Mouse (Mus musculus) yolk sac, embryonic 10.5 days (tissue): ENCODE measurements at regions not wholly inside any gene's neighbourhood (a gene's known extent, or its start where the extent isn't known, plus 50 kb on each side); places are given as distances from the start of the nearest gene placed in this dataset.

ENCODE experiments used
- DNase-seq: peaks from one replicate; pipeline ENCODE4 v3.0.0-alpha.2; 2017; ENCODE audit warnings: low spot score

DNA sequence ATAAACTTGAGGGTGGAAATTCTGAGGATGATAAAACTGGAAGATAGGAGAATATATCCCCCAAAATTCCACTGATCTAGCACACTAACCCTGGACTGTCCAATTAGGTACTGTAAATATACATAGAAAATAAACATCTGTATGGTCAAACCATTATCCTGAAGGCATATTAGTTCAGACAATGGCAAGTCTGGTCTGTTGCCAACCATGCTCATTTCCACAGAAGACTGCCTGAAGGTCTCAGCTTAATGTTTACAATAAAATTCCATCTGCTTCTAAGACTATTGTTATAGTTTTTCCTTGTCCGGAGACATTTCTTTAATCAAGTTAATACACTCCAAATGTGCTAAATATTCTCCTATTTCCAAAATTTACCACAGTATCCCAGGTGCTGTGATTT is 441.2 kb downstream of the Sorl1 start:
- no peak for DNase-seq

DNA sequence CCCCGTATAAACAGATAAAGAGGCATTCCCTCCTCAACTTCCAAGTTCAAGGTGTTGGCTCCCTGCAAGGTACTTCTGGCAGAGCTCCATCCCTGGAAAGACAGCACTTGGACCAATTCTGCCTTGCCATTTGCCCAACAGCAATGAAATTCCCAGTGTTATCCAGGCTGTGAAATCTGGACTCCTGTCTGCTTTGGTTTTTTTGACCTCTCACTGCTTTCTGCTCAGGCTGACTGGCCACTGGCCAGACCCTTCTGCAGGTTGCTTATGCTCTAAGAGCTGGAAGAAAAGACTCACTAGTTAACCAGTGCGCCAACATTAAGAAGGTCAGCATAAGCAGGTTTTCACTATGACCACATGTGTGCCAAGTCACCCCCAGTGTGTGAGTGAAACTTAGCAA is 448.4 kb downstream of the Sorl1 start:
- DNase-seq: no peak

GRCm38 (mm10) chr9:41672958-41673357 is 451.1 kb downstream of the Sorl1 start:
- no peak for DNase-seq

DNA sequence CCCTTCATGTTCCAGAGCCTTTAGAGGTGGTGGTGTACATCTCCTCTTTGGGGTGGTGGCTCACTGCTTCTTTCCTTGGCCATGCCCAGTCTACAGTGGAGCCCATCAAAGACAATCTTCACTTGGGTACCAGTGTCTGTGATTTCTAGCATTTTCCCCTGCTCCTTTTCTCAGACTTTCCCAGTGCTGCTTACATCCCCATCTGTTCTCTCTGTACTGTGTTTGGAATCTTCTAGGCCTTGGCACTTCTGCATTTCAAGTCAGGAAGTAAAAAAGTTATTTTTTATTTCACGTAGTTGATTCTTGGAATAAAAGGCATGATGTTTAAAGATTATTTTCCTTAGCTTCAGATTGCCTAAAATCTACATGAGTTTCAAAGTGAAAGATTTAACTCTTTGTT is 455.4 kb downstream of the Sorl1 start:
- DNase-seq: no peak

- no peak for DNase-seq
These were observed 459.0 kb downstream of the Sorl1 start for GRCm38 (mm10) chr9:41665000-41665685.

- DNase-seq: no peak
These were observed 463.5 kb downstream of the Sorl1 start for GRCm38 (mm10) chr9:41660576-41660975.

GRCm38 (mm10) chr9:41660011-41660410 is 464.1 kb downstream of the Sorl1 start:
- peak; percentile 6 for DNase-seq

- no peak for DNase-seq
These were observed 470.2 kb upstream of the Ubash3b start for GRCm38 (mm10) chr9:41631564-41632205.

- DNase-seq: no peak
These were observed 459.8 kb upstream of the Ubash3b start for GRCm38 (mm10) chr9:41621341-41621740.

DNA sequence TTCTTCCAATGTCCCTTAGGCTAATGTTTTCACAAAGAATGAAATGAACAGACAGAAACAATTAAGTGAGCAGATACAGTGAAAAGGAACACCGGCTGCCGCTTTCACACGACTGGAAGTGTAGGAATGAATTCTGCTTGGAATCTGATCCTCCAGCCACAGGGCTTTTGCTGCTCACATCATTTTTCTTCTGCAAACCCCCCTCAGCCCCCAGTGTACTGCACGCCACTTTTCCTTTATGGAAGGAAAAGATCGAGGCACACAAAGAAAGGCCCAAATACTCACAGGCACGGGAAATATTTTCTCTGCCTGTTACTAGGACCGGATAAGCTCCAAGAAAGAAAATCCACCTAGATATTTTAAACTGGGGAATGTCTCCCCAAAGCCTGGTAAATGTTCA is 452.5 kb upstream of the Ubash3b start:
- DNase-seq: no peak

- DNase-seq: no peak
These were observed 451.5 kb upstream of the Ubash3b start for GRCm38 (mm10) chr9:41612802-41613550.

GRCm38 (mm10) chr9:41612452-41612795 is 450.9 kb upstream of the Ubash3b start:
- DNase-seq: peak; percentile 11

GRCm38 (mm10) chr9:41611534-41612451 is 450.3 kb upstream of the Ubash3b start:
- peak; percentile 21 for DNase-seq

DNA sequence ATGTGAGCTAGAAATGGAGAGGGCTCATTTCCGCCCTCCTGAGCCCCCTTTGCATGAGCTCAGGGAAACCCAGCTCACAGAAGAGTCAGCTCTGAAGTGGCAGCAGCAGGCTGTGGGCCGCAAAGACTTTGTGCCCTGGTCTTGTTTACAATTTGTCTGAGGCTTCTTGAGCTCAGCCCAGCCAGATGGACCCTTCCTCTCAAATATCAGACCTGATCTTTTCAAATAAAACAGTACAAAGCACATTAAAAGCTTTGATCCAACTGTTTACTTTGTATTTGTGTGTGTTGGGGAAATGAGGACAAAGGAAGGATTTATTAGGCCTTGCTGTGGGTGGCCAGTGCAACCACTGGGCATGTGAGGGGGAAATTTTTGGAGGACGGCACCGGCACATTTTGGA is 448.9 kb upstream of the Ubash3b start:
- no peak for DNase-seq

DNA sequence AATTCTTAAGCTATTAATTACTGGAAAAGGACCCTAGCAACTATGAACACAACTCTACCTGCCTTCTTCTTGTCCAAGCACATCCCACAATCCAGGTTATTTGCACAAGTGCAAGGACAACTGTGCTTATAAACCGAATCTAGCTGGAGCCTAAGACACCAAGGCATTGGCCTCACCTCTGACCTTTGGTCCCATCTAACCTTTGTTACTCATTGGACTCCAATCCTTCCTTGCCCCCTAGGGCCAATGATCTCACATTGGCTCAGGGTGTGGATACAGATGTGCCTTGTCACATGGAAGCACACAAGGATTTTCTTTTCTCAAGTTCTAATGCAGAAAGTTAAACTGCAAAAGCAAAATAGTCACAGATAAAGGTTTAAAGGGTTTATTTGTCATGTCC is 444.6 kb upstream of the Ubash3b start:
- DNase-seq: no peak

- no peak for DNase-seq
These were observed 443.4 kb upstream of the Ubash3b start for GRCm38 (mm10) chr9:41604916-41605315.

DNA sequence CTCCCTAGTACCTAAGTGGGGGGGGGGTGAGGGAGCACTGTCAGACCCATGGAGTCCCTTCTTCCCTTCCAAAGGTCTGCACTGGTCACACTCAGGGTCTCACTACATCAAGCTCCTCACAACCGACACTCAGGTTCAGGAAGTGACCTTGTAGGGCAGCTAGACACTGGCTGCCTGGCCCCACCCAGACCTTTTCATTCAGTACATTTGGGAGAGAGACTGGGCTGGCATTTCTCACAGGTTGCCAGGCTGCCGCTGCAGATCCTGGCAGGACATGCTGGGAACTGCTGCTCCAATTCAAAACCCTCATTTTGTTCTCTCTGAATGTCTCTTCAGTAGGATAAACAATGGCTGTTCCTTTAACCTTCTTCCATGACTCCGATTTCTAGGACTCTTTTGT is 439.3 kb upstream of the Ubash3b start:
- no peak for DNase-seq

DNA sequence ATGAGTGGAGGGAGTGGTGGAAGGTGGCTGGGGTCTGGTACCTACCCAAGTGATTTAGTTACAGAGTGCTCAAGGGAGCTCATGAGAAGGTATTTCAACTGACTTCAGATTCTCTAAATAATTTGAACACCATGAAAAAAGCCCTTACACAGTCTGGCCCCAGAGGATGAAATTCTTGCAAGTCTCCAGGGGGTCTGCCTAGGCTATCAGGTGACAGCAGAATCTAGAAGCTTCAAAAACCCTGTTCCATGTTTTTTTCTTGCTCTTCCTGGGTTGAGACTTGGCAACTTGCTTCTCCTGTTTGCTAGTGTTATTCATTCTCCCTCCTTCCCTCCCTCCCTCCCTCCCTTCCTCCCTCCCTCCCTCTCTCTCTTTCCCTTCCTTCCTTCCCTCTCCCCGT is 438.4 kb upstream of the Ubash3b start:
- DNase-seq: no peak

DNA sequence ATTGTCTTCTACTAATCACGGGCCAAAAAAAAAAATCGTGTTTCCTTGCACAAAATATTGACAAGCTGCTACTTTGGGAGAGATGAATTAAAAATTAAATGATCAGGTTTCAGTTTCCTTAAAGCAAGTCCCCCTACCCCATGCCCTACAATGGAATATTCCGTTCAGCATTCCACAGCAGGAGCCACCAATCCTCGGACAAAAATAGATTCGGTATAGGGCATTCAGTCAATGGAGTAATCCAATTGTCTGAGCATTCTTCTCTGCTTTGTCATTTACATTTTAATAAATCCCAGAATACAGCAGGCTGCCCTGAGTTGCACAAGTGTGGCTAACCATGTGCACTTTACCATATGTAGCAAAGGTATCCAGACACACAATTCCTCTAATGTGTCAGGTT is 434.3 kb upstream of the Ubash3b start:
- DNase-seq: no peak

- no peak for DNase-seq
These were observed 432.5 kb upstream of the Ubash3b start for GRCm38 (mm10) chr9:41593998-41594397.

DNA sequence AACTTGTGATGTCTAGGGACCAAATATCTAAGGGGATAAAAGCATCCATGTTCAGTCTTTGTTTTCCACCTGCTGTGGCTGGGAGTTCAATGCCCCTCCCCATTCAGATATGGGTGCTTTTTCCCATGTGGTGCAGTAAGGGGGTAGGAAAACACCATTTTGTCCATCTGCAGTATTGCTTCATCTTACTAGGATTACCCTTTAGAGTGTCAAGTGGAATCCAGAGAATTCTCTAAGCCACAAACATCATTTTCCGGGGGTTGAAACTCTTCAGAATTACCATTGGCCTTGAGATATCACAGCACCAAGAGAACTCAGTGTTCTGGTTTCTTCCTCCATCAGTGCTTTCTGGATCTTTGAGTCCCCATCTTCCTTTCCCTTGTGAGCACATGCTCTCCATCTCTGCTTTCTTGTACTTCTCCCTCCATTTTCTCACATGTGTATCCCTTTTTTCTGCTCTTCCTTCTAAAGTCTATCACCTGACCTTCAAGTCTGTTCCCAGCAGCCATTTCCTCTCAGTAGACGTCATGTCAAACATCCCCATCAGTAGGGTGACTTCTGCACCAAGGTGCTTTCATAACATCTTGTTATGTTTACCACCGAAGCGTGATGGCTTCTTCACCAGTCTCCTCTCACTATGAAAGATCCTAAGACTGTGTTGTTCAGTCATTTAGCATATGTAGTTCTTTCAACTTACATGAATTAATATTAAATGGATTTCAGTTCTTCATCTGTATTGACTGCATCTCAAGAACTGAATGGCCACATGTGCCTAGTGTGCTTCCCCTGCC is 431.6 kb upstream of the Ubash3b start:
- no peak for DNase-seq
